Mouse (Mus musculus) CH12.LX (cell line): ENCODE results near the gene Defb47. TPM values are rescaled to one million over a fixed set of nuclear protein-coding genes. Genes with fewer than 3 reads are reported as not detected.

Experiments
- DNase-seq: peaks from one replicate; pipeline ENCODE4 v3.0.0-alpha.2; 2013; ENCODE audit errors: extremely low read depth
- H3K27ac ChIP-seq: 2 replicates; pipeline ENCODE4 v1.5.1; 2012; ENCODE audit warnings: low read depth, mild to moderate bottlenecking, control low read depth, moderate library complexity; ENCODE audit not compliant: insufficient read depth
- H3K27me3 ChIP-seq: replicated peaks from 2 replicates; pipeline ENCODE3; 2012; ENCODE audit warnings: inconsistent platforms
- H3K36me3 ChIP-seq, 2 experiments: replicated peaks in 1 of 2; 2 replicates each; pipeline versions ENCODE3 to v1.6.1; 2012; ENCODE audit warnings: inconsistent platforms in 1 of 2, low read length in 1 of 2, mild to moderate bottlenecking in 1 of 2, mixed read lengths in 1 of 2, moderate library complexity in 1 of 2; ENCODE audit not compliant: control insufficient read depth in 1 of 2, insufficient read depth in 1 of 2
- H3K4me1 ChIP-seq, 2 experiments: 2 replicates each; pipeline ENCODE4 v1.6.1; 2012; ENCODE audit warnings: inconsistent platforms in 1 of 2, moderate library complexity in 1 of 2; ENCODE audit not compliant: insufficient read depth in 2 of 2, control insufficient read depth in 1 of 2
- H3K4me2 ChIP-seq: 2 replicates; pipeline ENCODE4 v1.6.1; 2012; ENCODE audit warnings: low read depth, mild to moderate bottlenecking, control low read depth; ENCODE audit not compliant: poor library complexity, insufficient read depth, severe bottlenecking
- H3K4me3 ChIP-seq, 3 experiments: fragments of 150-350 bp in 1 of 3; sonication (generic) in 1 of 3; replicated peaks in 1 of 3; 2 replicates each; pipeline versions ENCODE3 to v1.5.1; 2011 to 2012; ENCODE audit warnings: low read depth in 2 of 3, low read length in 2 of 3, mild to moderate bottlenecking in 2 of 3, moderate library complexity in 2 of 3, control low read depth in 1 of 3, improper control_type of control experiment in 1 of 3, inconsistent platforms in 1 of 3, mixed read lengths in 1 of 3; ENCODE audit not compliant: poor library complexity in 1 of 3
- H3K79me2 ChIP-seq: replicated peaks from 2 replicates; pipeline ENCODE4 v1.6.1; 2012; ENCODE audit warnings: mild to moderate bottlenecking, moderate library complexity; ENCODE audit not compliant: control insufficient read depth, poor library complexity, insufficient read depth, severe bottlenecking; ENCODE audit errors: extremely low read depth
- H3K9ac ChIP-seq: 2 replicates; pipeline ENCODE4 v1.6.1; 2012; ENCODE audit warnings: low read depth, mild to moderate bottlenecking, control low read depth, moderate library complexity; ENCODE audit not compliant: insufficient read depth
- H3K9me3 ChIP-seq: replicated peaks from 2 replicates; pipeline ENCODE3; 2012; ENCODE audit warnings: low read length, inconsistent platforms, mixed read lengths
- EP300 ChIP-seq: IDR thresholded peaks from 2 replicates; pipeline ENCODE4 v1.6.1; 2011; ENCODE audit warnings: low read length, improper control_type of control experiment
- ETS1 ChIP-seq: conservative IDR thresholded peaks from 2 replicates; pipeline ENCODE4 v1.6.1; 2012; ENCODE audit warnings: low read depth, mild to moderate bottlenecking, inconsistent platforms, low read length, improper control_type of control experiment, moderate library complexity
- HCFC1 ChIP-seq: IDR thresholded peaks from 2 replicates; pipeline ENCODE4 v1.6.1; 2012; ENCODE audit warnings: low read depth, mild to moderate bottlenecking, inconsistent platforms, low read length, improper control_type of control experiment
- IRF4 ChIP-seq: IDR thresholded peaks from 2 replicates; pipeline ENCODE4 v1.6.1; 2014; ENCODE audit warnings: low read depth, mild to moderate bottlenecking, inconsistent platforms, low read length, improper control_type of control experiment
- KAT2A ChIP-seq: IDR thresholded peaks from 2 replicates; pipeline ENCODE4 v1.6.1; 2012; ENCODE audit warnings: low read length, improper control_type of control experiment, inconsistent platforms; ENCODE audit not compliant: insufficient replicate concordance
- MAFK ChIP-seq: IDR thresholded peaks from 2 replicates; pipeline ENCODE4 v1.6.1; 2011; ENCODE audit warnings: low read length, improper control_type of control experiment; ENCODE audit not compliant: insufficient replicate concordance
- NELFE ChIP-seq: IDR thresholded peaks from 2 replicates; pipeline ENCODE4 v1.6.1; 2011; ENCODE audit warnings: low read depth, low read length, improper control_type of control experiment
- PAX5 ChIP-seq: IDR thresholded peaks from 2 replicates; pipeline ENCODE4 v1.6.1; 2012; ENCODE audit warnings: low read length, inconsistent platforms, mixed read lengths
- SIN3A ChIP-seq: IDR thresholded peaks from 2 replicates; pipeline ENCODE4 v1.6.1; 2012; ENCODE audit warnings: low read length, improper control_type of control experiment, inconsistent platforms
- TCF12 ChIP-seq: IDR thresholded peaks from 2 replicates; pipeline ENCODE4 v1.6.1; 2014; ENCODE audit warnings: low read depth, mild to moderate bottlenecking, inconsistent platforms, low read length, improper control_type of control experiment
- ZMIZ1 ChIP-seq: IDR thresholded peaks from 2 replicates; pipeline ENCODE4 v1.6.1; 2012; ENCODE audit warnings: low read depth, mild to moderate bottlenecking, inconsistent platforms, low read length, improper control_type of control experiment
- dilution Hi-C: fragments of 300-500 bp; cut with MboI; formaldehyde crosslinking; loops from 2 replicates; pipeline ENCODE4 v1.14.3; 2020; ENCODE audit warnings: low sequenced_read_pairs; ENCODE audit not compliant: extremely low pct_unique_long_range_greater_than_20kb, extremely low pct_ligation_motif_present
- in situ Hi-C: fragments of 300-500 bp; cut with MboI; formaldehyde crosslinking; loops from 3 replicates; pipeline ENCODE4 v1.14.3; 2019; ENCODE audit warnings: low sequenced_read_pairs, low pct_ligation_motif_present, low pct_unique_long_range_greater_than_20kb, mixed read lengths
- polyA plus RNA-seq: library from polyadenylated mRNA; unstranded; fragments of >175 nt; gene quantifications from 2 replicates; pipeline ENCODE4 v1.2.1, GENCODE M21; 2012; ENCODE audit warnings: low read depth; ENCODE audit not compliant: insufficient read length
- total RNA-seq, 2 experiments: library from RNA; depleted of rRNA; stranded (reverse); fragments of 300-350 nt in 1 of 2; fragments of >200 nt in 1 of 2; gene quantifications; 2 replicates each; pipeline ENCODE4 v1.2.3; 2012 to 2014

The Defb47 gene
- total and polyA plus RNA-seq, 3 experiments = not detected

GRCm38 (mm10) chr14:62991271-62991670 is 6.6 kb upstream of the Defb47 start:
- no peaks in the 10 kb centered on the region for H3K36me3 ChIP-seq
- no peak overlapping the region for H3K9ac ChIP-seq
- no peaks in the 10 kb centered on the region for H3K27me3 ChIP-seq
- TF ChIP-seq NELFE (no peak), TCF12 (no peak), ETS1 (no peak)
- dilution Hi-C loops = no loop called here
- no peak overlapping the region for H3K4me3 ChIP-seq
- no peaks in the 10 kb centered on the region for H3K79me2 ChIP-seq
- no peak for DNase-seq
- H3K4me2 ChIP-seq = no peak overlapping the region
- in situ Hi-C loops = no loop called here
- H3K27ac ChIP-seq = no peak overlapping the region
- H3K4me1 ChIP-seq = no peaks in the 10 kb centered on the region
- no peaks in the 10 kb centered on the region for H3K9me3 ChIP-seq

GRCm38 (mm10) chr14:62991849-62992510 is 5.9 kb upstream of the Defb47 start:
- TF ChIP-seq PAX5 (no peak), ZMIZ1 (no peak), KAT2A (no peak), HCFC1 (no peak), ETS1 (no peak)
- TF ChIP-seq, all 38 proteins: peak for 0
- no peak overlapping the region for H3K27ac ChIP-seq

GRCm38 (mm10) chr14:62998977-62999376 is 1.1 kb downstream of the Defb47 start:
- dilution Hi-C loops (no loop called here), in situ Hi-C loops (no loop called here)
- no peaks in the 10 kb centered on the region for H3K9me3 ChIP-seq
- no peak overlapping the region for H3K4me3 ChIP-seq
- H3K27me3 ChIP-seq = no peaks in the 10 kb centered on the region
- no peaks in the 10 kb centered on the region for H3K79me2 ChIP-seq
- H3K4me2 ChIP-seq = no peak overlapping the region; the same call in 1 of the 2 replicates
- H3K4me1 ChIP-seq = peaks cover 0 to 12% of the 10 kb centered on the region in 2 experiments; a peak in 1 of 4 replicates
- H3K9ac ChIP-seq = no peak overlapping the region
- H3K36me3 ChIP-seq = no peaks in the 10 kb centered on the region
- TF ChIP-seq IRF4 = no peak
- TF ChIP-seq MAFK = peak; percentile 19; the same call in 1 of the 2 replicates
- no peak for TF ChIP-seq SIN3A
- no peak for TF ChIP-seq EP300
- TF ChIP-seq, all 38 proteins: peak for 1
- H3K27ac ChIP-seq = no peak overlapping the region
- peak; percentile 53 for DNase-seq

More at GRCm38 (mm10) chr14:62991849-62992510, 5.9 kb upstream of the Defb47 start:
- no peak overlapping the region for H3K4me3 ChIP-seq
- H3K9ac ChIP-seq = no peak overlapping the region
- H3K4me1 ChIP-seq = no peaks in the 10 kb centered on the region
- dilution Hi-C loops (no loop called here), in situ Hi-C loops (no loop called here)
- no peaks in the 10 kb centered on the region for H3K9me3 ChIP-seq
- no peaks in the 10 kb centered on the region for H3K36me3 ChIP-seq
- H3K27me3 ChIP-seq = no peaks in the 10 kb centered on the region
- no peak overlapping the region for H3K4me2 ChIP-seq
- no peak for DNase-seq
- H3K79me2 ChIP-seq = no peaks in the 10 kb centered on the region
